Mouse (Mus musculus) G1E (cell line): ENCODE results near the gene Trim8.

Source experiments
- CTCF ChIP-seq: IDR thresholded peaks from 2 replicates; pipeline ENCODE4 v1.5.1; 2012; ENCODE audit warnings: low read depth, low read length, inconsistent platforms, mixed read lengths
- GATA1 ChIP-seq: IDR thresholded peaks from 2 replicates; pipeline ENCODE4 v1.6.1; 2012; ENCODE audit warnings: borderline replicate concordance, low read length, inconsistent platforms, mixed read lengths
- POLR2AphosphoS5 ChIP-seq: IDR thresholded peaks from 2 replicates; pipeline ENCODE4 v1.6.1; 2012; ENCODE audit warnings: low read depth, low read length, inconsistent platforms; ENCODE audit not compliant: insufficient replicate concordance
- TAL1 ChIP-seq: conservative IDR thresholded peaks from 2 replicates; pipeline ENCODE4 v1.6.1; 2012; ENCODE audit warnings: low read depth, low read length, inconsistent platforms, mixed read lengths

GRCm38 (mm10) chr19:46516667-46517528 is 15.4 kb downstream of the Trim8 start:
- TF ChIP-seq CTCF, result no peak
- no peak for TF ChIP-seq TAL1
- TF ChIP-seq POLR2AphosphoS5, result no peak
- no peak for TF ChIP-seq GATA1
